Mouse (Mus musculus) intestine, postnatal 0 days (tissue): ENCODE results near the gene Gm20809. TPM values are rescaled to one million over a fixed set of nuclear protein-coding genes. Genes with fewer than 3 reads are reported as not detected.
"Not testable (repeated sequence)": the region's sequence is repeated elsewhere in the genome, so short reads cannot be mapped to it uniquely, and the experiment has no call there.

Experiments used
- ATAC-seq: fragments of 200-750 bp; cut with Nextera tagmentation; 2 replicates; pipeline ENCODE4 v1.8.0; 2017; ENCODE audit warnings: mild to moderate bottlenecking, moderate TSS enrichment, moderate library complexity
- H3K27ac ChIP-seq: fragments of 300-500 bp; sonication (generic); 2 replicates; pipeline ENCODE4 v1.5.1; 2014; ENCODE audit warnings: mild to moderate bottlenecking, low read depth, low read length, moderate library complexity
- H3K27me3 ChIP-seq: fragments of 300-500 bp; sonication (generic); replicated peaks from 2 replicates; pipeline ENCODE4 v1.6.1; 2014; ENCODE audit warnings: low read length, mixed read lengths; ENCODE audit not compliant: control insufficient read depth, insufficient read depth
- H3K36me3 ChIP-seq: fragments of 300-500 bp; sonication (generic); 2 replicates; pipeline ENCODE4 v1.6.1; 2014; ENCODE audit warnings: mild to moderate bottlenecking, moderate library complexity; ENCODE audit not compliant: control insufficient read depth, insufficient read depth
- H3K4me1 ChIP-seq: fragments of 300-500 bp; sonication (generic); replicated peaks from 2 replicates; pipeline ENCODE4 v1.6.1; 2014; ENCODE audit warnings: antibody characterized with exemption, low read length, mixed read lengths; ENCODE audit not compliant: control insufficient read depth, insufficient read depth
- H3K4me2 ChIP-seq: fragments of 300-500 bp; sonication (generic); replicated peaks from 2 replicates; pipeline ENCODE4 v1.6.1; 2014; ENCODE audit warnings: low read depth, mild to moderate bottlenecking, moderate library complexity
- H3K4me3 ChIP-seq: fragments of 300-500 bp; sonication (generic); 2 replicates; pipeline ENCODE4 v1.5.1; 2014; ENCODE audit warnings: low read depth, low read length
- H3K9ac ChIP-seq: fragments of 300-500 bp; sonication (generic); 2 replicates; pipeline ENCODE4 v1.6.1; 2014; ENCODE audit warnings: mild to moderate bottlenecking, low read depth, low read length
- H3K9me3 ChIP-seq: fragments of 300-500 bp; sonication (generic); 2 replicates; pipeline ENCODE4 v1.6.1; 2016; ENCODE audit warnings: mixed run types; ENCODE audit not compliant: control insufficient read depth
- WGBS: fragments of 180-500 bp; shearing (Covaris S2); extraction: QIAGEN DNeasy Blood & Tissue Kit; methylation state at CpG from one replicate; pipeline ENCODE4 v1.1.7; 2014; 5-methylcytosine and 5-hydroxymethylcytosine counted together
- polyA plus RNA-seq: library from polyadenylated mRNA; unstranded; fragments of >200 nt; fragmentation: Nextera tagmentation; extraction: Ambion mirVana; gene quantifications from 2 replicates; pipeline ENCODE4 v1.2.1, GENCODE M21; 2015

Gene Gm20809
- polyA plus RNA-seq = not detected in 2 replicates

- not testable (repeated sequence) for H3K27ac ChIP-seq, H3K27me3 ChIP-seq, H3K4me3 ChIP-seq, H3K36me3 ChIP-seq, H3K9ac ChIP-seq, ATAC-seq, H3K9me3 ChIP-seq, H3K4me1 ChIP-seq, H3K4me2 ChIP-seq
- WGBS = no CpG with 5 or more reads among the region's 3 CpGs
Observed at GRCm38 (mm10) chrY:24454757-24455156, at the start of gene Gm20809. Gm20809 (plus strand) TSS chrY:24455057.
